ENCODE assay signal across 8 mouse cellular contexts in genomic region chr13:119599066-119599465, GRCm38 (mm10). TPM values are rescaled to one million over a fixed set of nuclear protein-coding genes. Genes with fewer than 3 reads are reported as not detected.
DNase-seq lines count a peak whose midpoint lies in the region; ATAC-seq lines count a peak whose summit lies in the region.
"Not testable (repeated sequence)": the region's sequence is repeated elsewhere in the genome, so short reads cannot be mapped to it uniquely, and the experiment has no call there.
"Had no signal": no experiment of that assay in that cellular context is flagged by ENCODE, and none has a peak within 500 bp of the region (broad histone marks: within the 10 kb centered on the region; RNA-seq: fewer than 3 reads in every experiment).

No protein-coding gene starts in this region.

- peak; percentile 28; the same call in 1 of the 2 replicates for ATAC-seq in frontal cortex, adult (ENCODE audit: low TSS enrichment)

- intact Hi-C loops in left cerebral cortex, postnatal 4 days (cut with DNase I), result not testable (repeated sequence)

- peak; percentile 40 for DNase-seq in adrenal gland, postnatal 10 days
- DNase-seq in heart, adult 11 months, result peak; percentile 97
- peak; percentile 27 for DNase-seq in left cerebral cortex, postnatal 4 days
- peak; percentile 36 for DNase-seq in ovary, postnatal 10 days (ENCODE audit: low spot score)
- DNase-seq in testis, postnatal 14 days (ENCODE audit: low spot score), result peak; percentile 78
- DNase-seq in urinary bladder, postnatal 14 days (ENCODE audit: low spot score), result peak; percentile 41

RNA-seq across cellular contexts. Expression of gene Ccl28, which starts 24.6 kb away (rescaled TPM):
- total RNA-seq in adrenal gland, postnatal 10 days (2021), result under 1 TPM; 0.27 to 0.61 TPM
- 1 to 10 TPM in 1 of 2 experiments, under 1 TPM in 1; 0.68 to 2.8 TPM for total RNA-seq in left cerebral cortex, postnatal 4 days (2021)
- total RNA-seq: monocyte, adult 5-6 weeks had no signal

Comparison
In these comparisons a context has a peak if more than half of its experiments do, and no peak if none do; other contexts are left out.
1. Peak in every context shown above with its lines: DNase-seq and ATAC-seq.
2. DNase-seq: peak in every context shown above with its lines; median percentile 97 in heart, adult 11 months; 78 in testis, postnatal 14 days; 41 in urinary bladder, postnatal 14 days; 40 in adrenal gland, postnatal 10 days; 36 in ovary, postnatal 10 days; 27 in left cerebral cortex, postnatal 4 days.